Mouse (Mus musculus) central nervous system, embryonic 14 days (tissue): ENCODE data around the gene Slc24a1. TPM values are rescaled to one million over a fixed set of nuclear protein-coding genes. Genes with fewer than 3 reads are reported as not detected.

Experiments used
- polyA plus RNA-seq: library from polyadenylated mRNA; depleted of rRNA; stranded (reverse); fragments of >200 nt; gene quantifications from 2 replicates; pipeline ENCODE4 v1.2.3, GENCODE M21; 2012; rRNA removed

The Slc24a1 gene
- 0.06 and 0.07 TPM in 2 replicates for polyA plus RNA-seq

GRCm38 (mm10) chr9:64951161-64951657 is at the start of gene Slc24a1:
Slc24a1 (minus strand) TSS chr9:64951607.

GRCm38 (mm10) chr9:64960117-64960977 is 8.9 kb upstream of the Slc24a1 start, which contains the start of gene Ints14:
Ints14 (plus strand) TSS chr9:64960905.

Other genes with a start within 250 kb of the Slc24a1 start
- gene Rab11a, start 213.8 kb downstream of the Slc24a1 start, polyA plus RNA-seq = 323 and 372 TPM in 2 replicates
- 13.3 and 13.7 TPM in 2 replicates for gene Dennd4a, start 140.3 kb downstream of the Slc24a1 start, polyA plus RNA-seq
- gene Ints14, start 9.3 kb upstream of the Slc24a1 start, polyA plus RNA-seq = 34.6 and 36.3 TPM in 2 replicates
- 104 and 119 TPM in 2 replicates for gene Hacd3, start 70.1 kb upstream of the Slc24a1 start, polyA plus RNA-seq
- 55.1 and 59.0 TPM in 2 replicates for gene Dpp8, start 80.8 kb upstream of the Slc24a1 start, polyA plus RNA-seq
- gene Igdcc4, start 149.9 kb upstream of the Slc24a1 start, polyA plus RNA-seq = 28.8 and 39.9 TPM in 2 replicates
- 14.3 and 17.3 TPM in 2 replicates for gene Igdcc3, start 189.6 kb upstream of the Slc24a1 start, polyA plus RNA-seq
- 4.9 and 6.8 TPM in 2 replicates for gene Parp16, start 243.7 kb upstream of the Slc24a1 start, polyA plus RNA-seq